Mouse (Mus musculus) midbrain, embryonic 16.5 days (tissue): Measurements from ENCODE around the gene Osbpl9. TPM values are rescaled to one million over a fixed set of nuclear protein-coding genes. Genes with fewer than 3 reads are reported as not detected.

Experiments
- ATAC-seq: fragments of 200-750 bp; cut with Nextera tagmentation; 2 replicates; pipeline ENCODE4 v1.8.0; 2017; ENCODE audit warnings: moderate TSS enrichment
- H3K27ac ChIP-seq: fragments of 300-500 bp; sonication (generic); 2 replicates; pipeline ENCODE4 v1.5.1; 2014; ENCODE audit warnings: mild to moderate bottlenecking, low read length, mixed read lengths
- H3K27me3 ChIP-seq: fragments of 300-500 bp; sonication (generic); 2 replicates; pipeline ENCODE4 v1.6.1; 2014; ENCODE audit warnings: low read depth, low read length, mixed read lengths; ENCODE audit not compliant: control insufficient read depth, insufficient read depth
- H3K36me3 ChIP-seq: fragments of 300-500 bp; sonication (generic); 2 replicates; pipeline ENCODE4 v1.6.1; 2014; ENCODE audit warnings: mild to moderate bottlenecking, low read length, moderate library complexity, mixed read lengths; ENCODE audit not compliant: control insufficient read depth, insufficient read depth
- H3K4me1 ChIP-seq: fragments of 300-500 bp; sonication (generic); 2 replicates; pipeline ENCODE4 v1.6.1; 2014; ENCODE audit warnings: mild to moderate bottlenecking, low read length, mixed read lengths; ENCODE audit not compliant: control insufficient read depth, insufficient read depth
- H3K4me2 ChIP-seq: fragments of 300-500 bp; sonication (generic); 2 replicates; pipeline ENCODE4 v1.6.1; 2014; ENCODE audit warnings: mild to moderate bottlenecking, low read length, mixed read lengths
- H3K4me3 ChIP-seq: fragments of 300-500 bp; sonication (generic); 2 replicates; pipeline ENCODE4 v1.5.1; 2014; ENCODE audit warnings: low read depth, mild to moderate bottlenecking, low read length, moderate library complexity, mixed read lengths
- H3K9ac ChIP-seq: fragments of 300-500 bp; sonication (generic); 2 replicates; pipeline ENCODE4 v1.6.1; 2014; ENCODE audit warnings: low read depth, low read length, mixed read lengths
- H3K9me3 ChIP-seq: fragments of 300-500 bp; sonication (generic); replicated peaks from 2 replicates; pipeline ENCODE4 v1.6.1; 2014; ENCODE audit warnings: mild to moderate bottlenecking, low read length, mixed read lengths; ENCODE audit not compliant: control insufficient read depth, poor library complexity, severe bottlenecking
- WGBS: fragments of 180-500 bp; shearing (Covaris S2); extraction: QIAGEN DNeasy Blood & Tissue Kit; methylation state at CpG from one replicate; pipeline ENCODE4 v1.1.7; 2014; 5-methylcytosine and 5-hydroxymethylcytosine counted together
- polyA plus RNA-seq: library from polyadenylated mRNA; unstranded; fragments of >200 nt; fragmentation: Nextera tagmentation; extraction: Ambion mirVana; gene quantifications from 2 replicates; pipeline ENCODE4 v1.2.1, GENCODE M21; 2015

The Osbpl9 gene
- polyA plus RNA-seq, result 73.2 and 77.3 TPM in 2 replicates

- Histone ChIP-seq H3K27ac (peak within 1 kb of the TSS; percentile 97), H3K36me3 (no peaks in the 10 kb centered on the region), H3K9ac (peak within 1 kb of the TSS; percentile 87), H3K4me2 (peak within 1 kb of the TSS; percentile 93), H3K9me3 (no peaks in the 10 kb centered on the region), H3K4me1 (peaks cover 24% of the 10 kb centered on the region), H3K27me3 (no peaks in the 10 kb centered on the region), H3K4me3 (peak within 1 kb of the TSS; percentile 91)
- under 1% methylated on average over 59 of the region's 59 CpGs for WGBS
- ATAC-seq, result peak; percentile 98
These were observed at the start of gene Osbpl9 for GRCm38 (mm10) chr4:109201582-109202424. Gene Osbpl9, minus strand, starts transcription at chr4:109202272.

- Histone ChIP-seq H3K27me3 (no peaks in the 10 kb centered on the region), H3K36me3 (no peaks in the 10 kb centered on the region), H3K9me3 (no peaks in the 10 kb centered on the region), H3K4me2 (no peak overlapping the region), H3K27ac (no peak overlapping the region), H3K4me3 (no peak overlapping the region), H3K9ac (no peak overlapping the region), H3K4me1 (no peaks in the 10 kb centered on the region)
- 44% methylated on average over 3 of the region's 3 CpGs for WGBS
- no peak for ATAC-seq
These were observed 49.5 kb upstream of the Osbpl9 start for GRCm38 (mm10) chr4:109251605-109252004.

- H3K4me1 ChIP-seq, result no peaks in the 10 kb centered on the region
- no peaks in the 10 kb centered on the region for H3K36me3 ChIP-seq
- no peaks in the 10 kb centered on the region for H3K9me3 ChIP-seq
- no peaks in the 10 kb centered on the region for H3K27me3 ChIP-seq
- no peak overlapping the region for H3K9ac ChIP-seq
- no peak for ATAC-seq
- no peak overlapping the region for H3K27ac ChIP-seq
- WGBS, result 89% methylated on average over 6 of the region's 6 CpGs
- no peak overlapping the region for H3K4me3 ChIP-seq
- H3K4me2 ChIP-seq, result no peak overlapping the region
These were observed 43.0 kb upstream of the Osbpl9 start for GRCm38 (mm10) chr4:109245016-109245620.

GRCm38 (mm10) chr4:109244506-109244905, 42.4 kb upstream of the Osbpl9 start:
- WGBS, result 89% methylated on average over 7 of the region's 7 CpGs
- H3K9ac ChIP-seq, result no peak overlapping the region
- no peaks in the 10 kb centered on the region for H3K36me3 ChIP-seq
- ATAC-seq, result no peak
- H3K4me1 ChIP-seq, result no peaks in the 10 kb centered on the region
- H3K4me2 ChIP-seq, result no peak overlapping the region
- H3K9me3 ChIP-seq, result no peaks in the 10 kb centered on the region
- no peaks in the 10 kb centered on the region for H3K27me3 ChIP-seq
- no peak overlapping the region for H3K4me3 ChIP-seq
- no peak overlapping the region for H3K27ac ChIP-seq

GRCm38 (mm10) chr4:109241934-109242333, 39.9 kb upstream of the Osbpl9 start:
- WGBS, result 67% methylated on average over 4 of the region's 4 CpGs

GRCm38 (mm10) chr4:109241221-109241620, 39.1 kb upstream of the Osbpl9 start:
- Histone ChIP-seq H3K4me2 (no peak overlapping the region), H3K27ac (no peak overlapping the region), H3K4me1 (peaks cover 8% of the 10 kb centered on the region; the same call in 1 of the 2 replicates), H3K9me3 (no peaks in the 10 kb centered on the region), H3K9ac (no peak overlapping the region), H3K4me3 (no peak overlapping the region), H3K27me3 (no peaks in the 10 kb centered on the region), H3K36me3 (no peaks in the 10 kb centered on the region)
- no peak for ATAC-seq

More at GRCm38 (mm10) chr4:109241934-109242333, 39.9 kb upstream of the Osbpl9 start:
- Histone ChIP-seq H3K4me2 (no peak overlapping the region), H3K27me3 (no peaks in the 10 kb centered on the region), H3K4me1 (0 out of 2 replicates have a peak, but pooled peaks cover 1% of the 10 kb centered on the region), H3K36me3 (no peaks in the 10 kb centered on the region), H3K27ac (no peak overlapping the region), H3K9ac (no peak overlapping the region), H3K4me3 (no peak overlapping the region), H3K9me3 (no peaks in the 10 kb centered on the region)
- no peak for ATAC-seq

GRCm38 (mm10) chr4:109238428-109239268, 36.6 kb upstream of the Osbpl9 start:
- Histone ChIP-seq H3K4me3 (no peak overlapping the region), H3K4me2 (no peak overlapping the region), H3K9me3 (no peaks in the 10 kb centered on the region), H3K27ac (no peak overlapping the region), H3K36me3 (no peaks in the 10 kb centered on the region), H3K4me1 (peaks cover 8% of the 10 kb centered on the region; the same call in 1 of the 2 replicates), H3K27me3 (no peaks in the 10 kb centered on the region), H3K9ac (no peak overlapping the region)
- ATAC-seq, result no peak
- 79% methylated on average over 24 of the region's 24 CpGs for WGBS

GRCm38 (mm10) chr4:109236186-109236879, 34.3 kb upstream of the Osbpl9 start:
- no peak for ATAC-seq
- 49% methylated on average over 7 of the region's 7 CpGs for WGBS
- no peak overlapping the region for H3K9ac ChIP-seq

More at GRCm38 (mm10) chr4:109236186-109236879, 34.3 kb upstream of the Osbpl9 start:
- H3K4me1 ChIP-seq, result peaks cover 8% of the 10 kb centered on the region; the same call in 1 of the 2 replicates
- H3K27ac ChIP-seq, result peak overlapping the region; percentile 22; the same call in 1 of the 2 replicates
- no peaks in the 10 kb centered on the region for H3K36me3 ChIP-seq
- H3K27me3 ChIP-seq, result no peaks in the 10 kb centered on the region
- no peak overlapping the region for H3K4me2 ChIP-seq
- H3K4me3 ChIP-seq, result no peak overlapping the region
- H3K9me3 ChIP-seq, result no peaks in the 10 kb centered on the region
